Mouse (Mus musculus): ENCODE results near the gene Esrrg.

The Esrrg gene

GRCm38 (mm10) chr1:187779589-187780178 is 171.1 kb downstream of the Esrrg start:
- DNase-seq: no peak

- no peak for DNase-seq
These were observed 176.6 kb downstream of the Esrrg start for GRCm38 (mm10) chr1:187785226-187785625.

GRCm38 (mm10) chr1:187787055-187788016 is 178.7 kb downstream of the Esrrg start:
- no peak for DNase-seq

GRCm38 (mm10) chr1:187794240-187794930 is 185.8 kb downstream of the Esrrg start:
- no peak for DNase-seq

- peak; percentile 65 to 67 for DNase-seq
These were observed 187.0 kb downstream of the Esrrg start for GRCm38 (mm10) chr1:187795551-187795950.

- peak in 1 of 2 experiments; percentile 17 for DNase-seq
These were observed 190.7 kb downstream of the Esrrg start for GRCm38 (mm10) chr1:187799300-187799699.

GRCm38 (mm10) chr1:187800761-187801160 is 192.2 kb downstream of the Esrrg start:
- no peak for DNase-seq

GRCm38 (mm10) chr1:187803566-187803965 is 195.0 kb downstream of the Esrrg start:
- DNase-seq: peak; percentile 35 to 44

GRCm38 (mm10) chr1:187803997-187804396 is 195.4 kb downstream of the Esrrg start:
- DNase-seq: no peak

- DNase-seq: no peak
These were observed 196.4 kb downstream of the Esrrg start for GRCm38 (mm10) chr1:187805001-187805400.

- DNase-seq: no peak
These were observed 199.1 kb downstream of the Esrrg start for GRCm38 (mm10) chr1:187807477-187808390.

GRCm38 (mm10) chr1:187808391-187808922 is 199.9 kb downstream of the Esrrg start:
- peak in 1 of 2 experiments; percentile 37 for DNase-seq

GRCm38 (mm10) chr1:187809546-187809945 is 201.0 kb downstream of the Esrrg start:
- peak; percentile 37 to 56 for DNase-seq

- no peak for DNase-seq
These were observed 210.8 kb downstream of the Esrrg start for GRCm38 (mm10) chr1:187819406-187819805.

- DNase-seq: peak; percentile 68 to 69
These were observed 212.8 kb downstream of the Esrrg start for GRCm38 (mm10) chr1:187821368-187821811.

- DNase-seq: peak; percentile 80 to 90
These were observed 214.8 kb downstream of the Esrrg start for GRCm38 (mm10) chr1:187823351-187823750.

GRCm38 (mm10) chr1:187825421-187826097 is 217.0 kb downstream of the Esrrg start:
- no peak for DNase-seq

- no peak for DNase-seq
These were observed 217.5 kb downstream of the Esrrg start for GRCm38 (mm10) chr1:187826140-187826539.

- DNase-seq: peak; percentile 27 to 63
These were observed 218.3 kb downstream of the Esrrg start for GRCm38 (mm10) chr1:187826869-187827268.

- peak in 1 of 2 experiments; percentile 49 for DNase-seq
These were observed 222.3 kb downstream of the Esrrg start for GRCm38 (mm10) chr1:187830937-187831336.

- DNase-seq: peak; percentile 82 to 90
These were observed 224.3 kb downstream of the Esrrg start for GRCm38 (mm10) chr1:187832851-187833250.

Data from kidney, postnatal 36 days (tissue).